Mouse (Mus musculus): ENCODE measurements around the gene Hdac4. TPM values are rescaled to one million over a fixed set of nuclear protein-coding genes. Genes with fewer than 3 reads are reported as not detected.

Hdac4 gene
- 24.6 and 28.0 TPM in 2 replicates for polyA plus RNA-seq (2015; fragmentation: Nextera tagmentation; extraction: Ambion mirVana)

DNA sequence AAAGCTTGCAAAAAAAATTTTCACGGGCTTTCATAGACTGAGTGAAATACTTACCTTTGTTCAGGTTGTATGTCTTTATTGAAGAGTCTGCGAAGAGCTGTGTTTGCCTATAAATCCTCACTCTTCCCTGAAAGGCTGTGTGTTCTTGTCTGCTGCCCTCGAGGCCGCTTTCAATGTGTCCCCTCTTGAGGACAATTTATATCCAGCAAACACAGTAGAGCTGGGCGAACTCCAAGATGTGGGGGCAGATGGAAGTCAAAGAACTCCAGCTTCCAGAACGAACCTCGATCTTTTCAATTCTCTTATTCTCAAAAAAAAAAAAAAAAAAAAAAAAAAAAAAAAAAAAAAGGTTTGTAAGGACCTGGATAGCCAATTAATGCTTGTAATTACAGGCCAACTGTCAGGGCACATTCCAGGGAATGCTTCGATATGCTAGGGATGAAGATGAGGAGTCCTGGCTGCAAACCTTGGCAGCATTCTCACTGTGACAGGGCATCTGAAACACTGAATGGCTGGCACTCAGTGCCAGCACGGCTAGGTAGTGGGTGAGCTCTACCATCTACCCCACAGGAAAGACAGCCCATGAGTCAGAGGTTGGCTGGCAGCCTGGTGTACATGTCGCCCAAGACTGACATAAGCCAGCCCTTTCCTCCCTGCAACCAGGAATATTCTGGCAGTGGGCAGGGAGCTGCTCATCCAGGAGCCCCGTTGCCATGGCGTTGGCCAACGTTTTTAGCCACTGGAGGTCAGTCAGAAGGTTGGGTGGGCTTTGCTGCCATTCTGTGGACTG is at the start of gene Hdac4:
Gene Hdac4 (minus strand): TSS at position 340 of the 790 bp plus-strand sequence.
- Histone ChIP-seq H3K4me2 (replicated peaks) (no peak within 1 kb of the TSS), H3K36me3 (no peaks in the 10 kb centered on the region), H3K27me3 (no peaks in the 10 kb centered on the region), H3K4me1 (peaks cover 3% of the 10 kb centered on the region; the same call in 1 of the 2 replicates), H3K9ac (no peak within 1 kb of the TSS), H3K4me3 (no peak within 1 kb of the TSS), H3K9me3 (no peaks in the 10 kb centered on the region), H3K27ac (no peak within 1 kb of the TSS)
- no peak for ATAC-seq (ENCODE audit: low FRiP score, low read depth)
- 67% methylated on average over 13 of the region's 13 CpGs for WGBS

DNA sequence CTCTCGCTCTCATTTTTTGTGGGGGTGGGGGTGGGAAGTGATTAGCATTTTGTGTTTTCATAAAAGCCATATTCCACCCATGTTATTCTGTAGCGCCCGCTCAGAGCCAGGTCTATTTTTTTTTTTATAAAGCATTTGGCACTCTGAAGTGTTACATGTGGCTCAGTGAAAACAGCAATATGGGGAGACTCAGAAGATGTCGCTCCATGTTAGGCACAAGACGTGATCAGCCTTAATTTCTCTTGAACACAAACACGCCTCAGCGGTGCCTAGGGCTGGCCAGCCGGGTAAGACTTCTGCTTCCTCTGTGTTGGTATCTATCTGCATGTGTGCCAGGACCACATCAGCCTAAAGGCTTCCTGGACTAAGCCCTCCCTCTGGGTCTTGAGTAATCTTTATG is 48.0 kb upstream of the Hdac4 start:
- H3K9me3 ChIP-seq, result no peaks in the 10 kb centered on the region
- H3K4me1 ChIP-seq, result no peaks in the 10 kb centered on the region
- 87% methylated on average over 8 of the region's 8 CpGs for WGBS
- no peak for ATAC-seq (ENCODE audit: low FRiP score, low read depth)
- no peak overlapping the region for H3K27ac ChIP-seq
- no peak overlapping the region for H3K9ac ChIP-seq
- H3K4me3 ChIP-seq, result no peak overlapping the region
- H3K4me2 ChIP-seq (replicated peaks), result no peak overlapping the region
- H3K36me3 ChIP-seq, result no peaks in the 10 kb centered on the region
- H3K27me3 ChIP-seq, result no peaks in the 10 kb centered on the region; the same call in 1 of the 2 replicates

DNA sequence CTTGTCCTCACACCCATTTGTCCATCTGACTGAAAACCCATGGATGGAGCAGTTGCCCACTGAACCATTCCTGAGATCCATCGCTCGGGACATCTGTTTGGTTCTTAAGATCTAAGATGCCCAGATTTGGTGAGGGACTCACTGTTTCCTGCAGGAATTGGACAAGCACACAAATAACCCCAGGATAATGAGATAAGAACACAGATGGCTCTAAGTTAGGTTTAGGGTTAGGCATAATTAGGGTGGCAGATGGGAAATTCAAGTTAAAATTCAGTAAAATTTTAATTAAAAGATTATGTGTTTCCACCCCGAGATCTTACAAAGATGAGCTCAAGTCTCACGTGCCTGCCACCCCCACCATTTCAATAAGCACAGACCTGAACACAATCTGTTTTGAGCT is 44.6 kb upstream of the Hdac4 start:
- Histone ChIP-seq H3K27me3 (no peaks in the 10 kb centered on the region; the same call in 1 of the 2 replicates), H3K4me1 (no peaks in the 10 kb centered on the region; the same call in 1 of the 2 replicates), H3K36me3 (no peaks in the 10 kb centered on the region), H3K4me3 (no peak overlapping the region), H3K27ac (no peak overlapping the region), H3K4me2 (replicated peaks) (no peak overlapping the region), H3K9me3 (no peaks in the 10 kb centered on the region), H3K9ac (no peak overlapping the region)
- WGBS, result 75% methylated on average over 4 of the region's 4 CpGs
- no peak for ATAC-seq (ENCODE audit: low FRiP score, low read depth)

DNA sequence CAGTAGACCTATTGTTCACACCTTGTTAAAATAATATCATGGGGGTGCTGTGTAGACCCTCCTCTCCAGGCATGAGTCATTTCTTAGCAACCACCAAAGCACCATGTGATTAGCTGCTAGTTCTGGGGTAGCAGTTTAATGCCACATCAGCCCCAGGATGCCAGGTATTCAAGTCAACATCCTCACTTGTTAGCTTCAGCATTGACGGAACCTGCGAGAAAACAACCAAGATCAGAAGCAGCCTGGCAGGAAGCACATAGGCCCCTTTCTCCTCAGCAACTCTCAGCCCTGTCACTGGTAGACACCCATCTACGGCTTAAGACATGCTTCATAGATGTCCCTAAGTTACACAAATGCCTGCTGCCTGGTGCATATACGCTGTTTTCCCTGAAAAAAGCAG is 40.1 kb upstream of the Hdac4 start:
- H3K4me1 ChIP-seq, result no peaks in the 10 kb centered on the region; the same call in 1 of the 2 replicates
- no peaks in the 10 kb centered on the region for H3K36me3 ChIP-seq
- WGBS, result 84% methylated on average over 4 of the region's 4 CpGs
- no peak overlapping the region for H3K4me3 ChIP-seq
- no peak overlapping the region for H3K27ac ChIP-seq
- H3K27me3 ChIP-seq, result no peaks in the 10 kb centered on the region
- no peak overlapping the region for H3K4me2 ChIP-seq (replicated peaks)
- no peaks in the 10 kb centered on the region for H3K9me3 ChIP-seq
- no peak overlapping the region for H3K9ac ChIP-seq
- no peak for ATAC-seq (ENCODE audit: low FRiP score, low read depth)

DNA sequence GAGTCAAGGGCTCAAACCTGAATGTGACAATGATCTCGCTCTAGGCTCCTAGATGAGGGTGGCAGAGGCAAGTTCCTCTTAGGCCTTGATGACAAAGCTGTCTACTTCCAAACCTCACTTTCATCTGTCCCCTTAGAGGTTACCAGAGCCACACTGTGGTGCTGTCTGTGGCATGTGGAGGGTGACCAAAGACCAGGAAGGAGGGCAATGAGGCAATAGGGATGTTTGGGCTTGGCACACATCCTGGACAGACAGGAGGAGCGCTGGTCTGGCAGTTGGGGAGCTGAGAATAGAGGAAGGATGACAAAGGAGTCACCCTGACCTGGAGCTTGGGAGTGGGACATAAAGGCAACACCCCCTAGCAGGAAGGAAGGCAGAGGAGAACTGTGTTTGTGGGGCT is 29.8 kb upstream of the Hdac4 start:
- Histone ChIP-seq H3K4me3 (no peak overlapping the region), H3K27me3 (peaks cover 4% of the 10 kb centered on the region; the same call in 1 of the 2 replicates), H3K36me3 (no peaks in the 10 kb centered on the region), H3K4me1 (peaks cover 17% of the 10 kb centered on the region), H3K27ac (no peak overlapping the region), H3K9me3 (no peaks in the 10 kb centered on the region), H3K9ac (no peak overlapping the region), H3K4me2 (replicated peaks) (no peak overlapping the region)
- no peak for ATAC-seq (ENCODE audit: low FRiP score, low read depth)
- 88% methylated on average over 2 of the region's 2 CpGs for WGBS

DNA sequence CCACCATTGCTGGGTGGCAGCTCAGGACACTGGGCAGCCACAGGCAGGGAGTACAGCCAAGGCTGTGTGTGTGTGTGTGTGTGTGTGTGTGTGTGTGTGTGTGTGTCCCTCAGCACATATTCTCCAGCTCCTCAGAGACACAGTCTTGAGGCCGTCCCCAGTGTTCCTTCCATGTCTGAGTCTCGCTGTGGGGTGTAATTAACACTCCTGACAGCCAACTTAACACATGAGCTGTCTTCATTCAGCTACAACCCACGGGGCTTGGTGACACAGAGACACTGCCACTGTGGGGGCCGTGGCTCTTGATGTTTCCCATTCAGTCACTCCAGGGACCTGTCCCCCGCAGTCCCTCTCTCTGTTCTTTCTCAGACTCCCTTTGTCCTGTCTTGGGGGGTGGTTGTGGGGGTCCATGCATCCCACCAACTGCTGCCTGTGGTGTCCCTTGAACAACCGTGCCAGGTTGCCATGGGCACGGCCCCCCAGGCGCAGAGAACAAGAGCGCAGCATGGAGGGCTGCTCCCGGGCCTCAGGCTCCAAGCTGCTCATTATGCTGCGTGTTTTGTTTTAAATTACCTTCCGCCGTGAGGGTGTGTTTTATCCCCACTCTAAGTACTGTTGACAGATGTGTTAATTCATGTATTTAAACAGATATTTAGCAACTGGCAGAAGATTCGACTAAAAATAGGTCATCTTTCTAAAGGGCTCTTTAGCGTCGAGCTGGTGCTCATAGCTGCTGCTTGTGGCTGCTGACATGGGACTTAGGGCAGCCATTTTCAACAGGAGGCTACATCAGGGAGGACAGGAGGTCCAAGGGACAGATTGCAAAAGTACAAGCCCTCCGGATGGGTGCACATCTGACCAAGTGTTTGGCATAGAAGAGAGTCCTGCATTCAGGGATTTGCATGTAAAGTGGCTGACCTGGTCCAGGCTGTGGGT is 28.7 kb upstream of the Hdac4 start:
- Histone ChIP-seq H3K4me1 (peaks cover 17% of the 10 kb centered on the region), H3K27me3 (peaks cover 4% of the 10 kb centered on the region; the same call in 1 of the 2 replicates), H3K9me3 (no peaks in the 10 kb centered on the region), H3K4me3 (no peak overlapping the region), H3K27ac (no peak overlapping the region), H3K36me3 (no peaks in the 10 kb centered on the region), H3K9ac (no peak overlapping the region), H3K4me2 (replicated peaks) (no peak overlapping the region)
- WGBS, result 40% methylated on average over 17 of the region's 17 CpGs
- no peak for ATAC-seq (ENCODE audit: low FRiP score, low read depth)

DNA sequence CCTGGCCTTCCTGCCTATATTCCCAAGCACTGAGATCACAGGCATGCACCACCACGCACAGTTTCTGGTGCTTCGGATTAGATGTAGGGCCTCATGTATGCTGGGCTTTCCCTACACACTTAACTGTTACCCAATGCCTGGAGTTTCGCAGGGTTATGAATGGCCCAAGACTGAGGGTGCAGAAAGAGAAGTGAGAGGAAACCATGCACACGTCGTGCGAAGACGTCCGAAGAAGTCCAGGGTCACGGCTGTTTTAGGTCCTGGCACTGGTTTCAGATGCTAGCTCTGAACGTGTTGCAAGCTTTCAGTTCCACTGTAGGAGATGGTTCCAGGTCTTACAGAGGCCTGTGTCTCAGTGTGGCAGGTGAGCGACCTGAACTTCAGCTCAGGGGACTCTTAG is 21.2 kb upstream of the Hdac4 start:
- peak overlapping the region; percentile 77 for H3K27ac ChIP-seq

DNA sequence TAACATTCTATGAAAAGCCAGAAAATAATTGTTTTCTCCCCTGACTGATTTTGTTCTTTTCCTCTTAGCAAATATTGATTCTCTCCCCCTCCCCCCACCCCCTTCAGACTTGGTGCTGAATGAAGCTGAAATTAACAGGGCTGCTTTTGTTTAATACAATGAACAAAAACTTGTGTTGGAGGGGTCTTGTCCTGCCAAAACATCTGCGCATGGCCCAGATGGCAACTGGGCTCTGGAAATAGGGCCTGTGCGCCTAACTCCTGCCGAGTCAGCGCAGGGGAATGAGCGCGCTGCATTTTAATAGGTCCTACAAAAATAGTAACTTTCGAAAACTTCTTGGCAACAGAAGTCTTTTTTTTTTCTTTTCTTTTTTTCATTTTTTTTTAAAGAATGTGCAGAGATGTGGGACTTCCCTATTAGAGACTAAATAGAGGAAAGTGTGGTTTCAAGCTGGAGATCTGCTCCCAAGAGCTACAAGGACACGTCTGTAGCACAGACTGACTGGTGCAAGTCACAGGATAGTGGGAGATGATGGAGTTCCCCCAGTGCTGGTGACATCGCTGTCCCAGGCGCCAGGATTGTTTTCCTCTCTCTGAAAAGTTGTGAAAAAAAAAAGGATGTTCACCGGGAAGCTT is 20.6 kb upstream of the Hdac4 start:
- no peak overlapping the region for H3K4me3 ChIP-seq
- no peak overlapping the region for H3K9ac ChIP-seq
- peaks cover 38% of the 10 kb centered on the region for H3K4me1 ChIP-seq
- peak overlapping the region; percentile 85 for H3K27ac ChIP-seq
- H3K27me3 ChIP-seq, result 0 out of 2 replicates have a peak, but pooled peaks cover 3% of the 10 kb centered on the region
- peak; percentile 77 for ATAC-seq (ENCODE audit: low FRiP score, low read depth)
- H3K4me2 ChIP-seq (replicated peaks), result peak overlapping the region; percentile 12; the same call in 1 of the 2 replicates
- WGBS, result 35% methylated on average over 11 of the region's 11 CpGs
- no peaks in the 10 kb centered on the region for H3K9me3 ChIP-seq
- no peaks in the 10 kb centered on the region for H3K36me3 ChIP-seq

More for the DNA sequence above, 21.2 kb upstream of the Hdac4 start:
- Histone ChIP-seq H3K4me3 (no peak overlapping the region), H3K4me1 (peaks cover 37% of the 10 kb centered on the region), H3K4me2 (replicated peaks) (peak overlapping the region; percentile 12; the same call in 1 of the 2 replicates), H3K9ac (no peak overlapping the region), H3K27me3 (0 out of 2 replicates have a peak, but pooled peaks cover under 1% of the 10 kb centered on the region), H3K36me3 (no peaks in the 10 kb centered on the region), H3K9me3 (no peaks in the 10 kb centered on the region)
- 86% methylated on average over 11 of the region's 11 CpGs for WGBS
- no peak for ATAC-seq (ENCODE audit: low FRiP score, low read depth)

GRCm38 (mm10) chr1:92215131-92215638 is 19.7 kb upstream of the Hdac4 start:
- no peak for ATAC-seq (ENCODE audit: low FRiP score, low read depth)
- 82% methylated on average over 8 of the region's 8 CpGs for WGBS
- peak overlapping the region; percentile 85 for H3K27ac ChIP-seq

GRCm38 (mm10) chr1:92212003-92212750 is 16.7 kb upstream of the Hdac4 start:
- Histone ChIP-seq H3K4me3 (no peak overlapping the region), H3K27ac (no peak overlapping the region), H3K9ac (no peak overlapping the region), H3K9me3 (no peaks in the 10 kb centered on the region), H3K36me3 (no peaks in the 10 kb centered on the region), H3K4me2 (replicated peaks) (no peak overlapping the region), H3K27me3 (0 out of 2 replicates have a peak, but pooled peaks cover 3% of the 10 kb centered on the region), H3K4me1 (peaks cover 38% of the 10 kb centered on the region)
- 35% methylated on average over 13 of the region's 13 CpGs for WGBS
- ATAC-seq (ENCODE audit: low FRiP score, low read depth), result no peak

More at GRCm38 (mm10) chr1:92215131-92215638, 19.7 kb upstream of the Hdac4 start:
- no peak overlapping the region for H3K9ac ChIP-seq
- no peaks in the 10 kb centered on the region for H3K9me3 ChIP-seq
- no peak overlapping the region for H3K4me3 ChIP-seq
- H3K4me1 ChIP-seq, result peaks cover 38% of the 10 kb centered on the region
- 0 out of 2 replicates have a peak, but pooled peaks cover 3% of the 10 kb centered on the region for H3K27me3 ChIP-seq
- no peak overlapping the region for H3K4me2 ChIP-seq (replicated peaks)
- H3K36me3 ChIP-seq, result no peaks in the 10 kb centered on the region

All from limb, embryonic 13.5 days (tissue).